Mouse (Mus musculus): Measurements from ENCODE around the gene 2310057M21Rik. TPM values are rescaled to one million over a fixed set of nuclear protein-coding genes. Genes with fewer than 3 reads are reported as not detected.

2310057M21Rik gene
- polyA plus RNA-seq, 1 experiment from 2014 or later, result 21.9 TPM

DNA sequence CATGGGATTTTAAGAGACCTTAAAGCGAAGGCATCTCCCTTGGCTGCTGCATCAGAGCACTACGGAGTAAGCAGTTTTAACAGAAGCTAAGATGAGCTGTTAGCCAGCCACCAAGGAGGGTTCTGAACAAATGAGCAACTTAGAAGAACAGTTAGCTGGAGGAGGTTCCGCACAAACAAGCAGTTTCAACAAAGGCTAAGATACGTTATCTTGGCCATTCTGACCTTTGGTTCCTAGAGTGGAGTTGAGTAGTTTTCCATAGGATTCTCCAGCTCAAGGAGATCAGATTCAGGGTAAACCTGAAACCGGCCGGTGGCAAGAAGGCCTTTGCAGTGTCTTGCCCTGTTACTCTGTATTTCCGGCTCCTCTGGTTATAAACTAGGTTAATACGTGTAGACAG is 1.6 kb upstream of the 2310057M21Rik start:
- Histone ChIP-seq H3K4me3 (no peak overlapping the region), H3K27me3 (no peaks in the 10 kb centered on the region; the same call in 1 of the 2 replicates), H3K9me3 (no peaks in the 10 kb centered on the region), H3K27ac (replicated peaks) (no peak overlapping the region), H3K36me3 (0 out of 2 replicates have a peak, but pooled peaks cover under 1% of the 10 kb centered on the region), H3K4me1 (peaks cover 18% of the 10 kb centered on the region), H3K4me2 (replicated peaks) (no peak overlapping the region), H3K9ac (replicated peaks) (no peak overlapping the region)
- no peak for ATAC-seq (replicated peaks)
- 95% methylated on average over 8 of the region's 8 CpGs for WGBS

DNA sequence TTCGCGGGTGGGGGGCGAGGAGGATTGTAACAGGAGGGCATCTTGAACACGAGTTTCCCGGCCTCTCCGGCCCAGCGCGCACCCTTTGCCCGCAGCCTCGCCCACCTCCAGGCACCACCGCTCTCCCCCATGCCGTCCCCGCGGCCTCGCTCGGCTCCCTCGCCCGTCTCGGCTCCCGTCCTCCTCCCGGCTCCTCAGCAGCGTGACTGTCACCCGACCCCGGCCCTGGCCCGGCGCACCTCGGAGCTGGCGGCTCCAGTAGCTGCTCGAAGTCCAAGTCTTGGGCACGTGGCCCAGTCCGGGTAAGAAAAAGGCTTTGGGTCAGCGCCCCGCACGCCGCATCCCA is 317 bp downstream of the 2310057M21Rik start:
- Histone ChIP-seq H3K4me2 (replicated peaks) (peak overlapping the region; percentile 91), H3K36me3 (peaks cover 9% of the 10 kb centered on the region), H3K27ac (replicated peaks) (peak overlapping the region; percentile 87), H3K9ac (replicated peaks) (peak overlapping the region; percentile 88), H3K4me1 (peaks cover 18% of the 10 kb centered on the region), H3K27me3 (no peaks in the 10 kb centered on the region; the same call in 1 of the 2 replicates), H3K9me3 (no peaks in the 10 kb centered on the region), H3K4me3 (peak overlapping the region; percentile 96)
- peak; percentile 89 for ATAC-seq (replicated peaks)
- WGBS, result under 1% methylated on average over 35 of the region's 35 CpGs

DNA sequence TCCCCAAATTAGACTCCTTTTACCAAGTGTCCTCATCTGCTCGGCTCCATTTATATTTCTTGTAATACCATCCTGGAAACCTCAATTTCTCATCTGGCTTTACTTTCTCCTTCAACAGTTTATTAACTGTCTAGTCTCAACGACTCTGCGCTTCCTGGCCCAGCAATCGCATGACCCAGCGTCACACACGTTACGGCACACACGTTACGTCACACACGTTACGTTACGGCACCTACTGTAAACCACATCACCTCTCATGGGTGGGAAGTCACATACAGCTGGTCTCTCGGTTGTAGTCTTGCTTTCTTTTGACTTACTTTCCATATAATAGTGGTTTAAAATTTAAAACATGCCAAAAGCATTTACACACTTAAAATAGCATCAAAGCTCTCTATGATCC is 6.5 kb downstream of the 2310057M21Rik start:
- WGBS, result 97% methylated on average over 13 of the region's 13 CpGs
- peaks cover 3% of the 10 kb centered on the region for H3K4me1 ChIP-seq
- H3K9me3 ChIP-seq, result no peaks in the 10 kb centered on the region
- H3K36me3 ChIP-seq, result peaks cover 38% of the 10 kb centered on the region
- no peak overlapping the region for H3K9ac ChIP-seq (replicated peaks)
- no peaks in the 10 kb centered on the region for H3K27me3 ChIP-seq
- no peak overlapping the region for H3K4me2 ChIP-seq (replicated peaks)
- no peak overlapping the region for H3K27ac ChIP-seq (replicated peaks)
- H3K4me3 ChIP-seq, result no peak overlapping the region
- ATAC-seq (replicated peaks), result no peak

DNA sequence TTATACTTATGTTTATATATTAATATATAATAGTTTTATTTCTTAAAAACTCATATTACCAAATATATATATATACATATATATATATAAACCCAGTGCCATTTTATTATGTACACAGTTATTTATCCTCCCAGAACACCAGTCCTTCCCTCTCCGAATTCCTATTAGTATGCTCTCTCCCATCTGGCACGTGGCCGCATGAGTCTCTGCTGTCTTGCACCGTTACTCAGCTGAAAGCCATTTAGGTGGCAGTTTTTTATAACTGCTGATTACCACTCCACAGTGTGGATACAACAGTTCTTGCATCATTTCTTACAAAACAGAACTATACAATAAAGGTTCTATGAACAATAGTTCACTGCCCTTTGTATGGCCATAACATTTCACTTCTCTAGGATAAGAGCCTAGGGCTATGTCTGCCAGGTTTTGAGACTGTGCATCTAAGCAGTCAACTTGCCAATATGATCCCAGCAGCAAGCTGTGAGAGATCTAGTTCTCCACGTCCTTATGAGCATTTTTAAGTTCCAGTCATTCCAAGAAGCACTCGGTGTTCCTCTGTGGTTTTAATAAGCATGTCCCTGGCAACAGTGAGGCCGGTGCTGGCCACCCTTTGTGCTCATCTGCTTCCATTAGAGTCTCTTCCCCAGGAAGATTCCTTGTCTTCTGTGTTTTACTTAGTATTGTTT is 16.6 kb downstream of the 2310057M21Rik start:
- Histone ChIP-seq H3K36me3 (peaks cover 38% of the 10 kb centered on the region), H3K27me3 (no peaks in the 10 kb centered on the region), H3K4me3 (no peak overlapping the region), H3K9me3 (no peaks in the 10 kb centered on the region), H3K27ac (replicated peaks) (peak overlapping the region; percentile 23), H3K4me1 (peaks cover 6% of the 10 kb centered on the region; the same call in 1 of the 2 replicates), H3K9ac (replicated peaks) (no peak overlapping the region), H3K4me2 (replicated peaks) (no peak overlapping the region)
- WGBS, result 59% methylated on average over 7 of the region's 7 CpGs
- 0 out of 2 replicates have a peak, but pooled peaks have one; percentile 38 for ATAC-seq (replicated peaks)

DNA sequence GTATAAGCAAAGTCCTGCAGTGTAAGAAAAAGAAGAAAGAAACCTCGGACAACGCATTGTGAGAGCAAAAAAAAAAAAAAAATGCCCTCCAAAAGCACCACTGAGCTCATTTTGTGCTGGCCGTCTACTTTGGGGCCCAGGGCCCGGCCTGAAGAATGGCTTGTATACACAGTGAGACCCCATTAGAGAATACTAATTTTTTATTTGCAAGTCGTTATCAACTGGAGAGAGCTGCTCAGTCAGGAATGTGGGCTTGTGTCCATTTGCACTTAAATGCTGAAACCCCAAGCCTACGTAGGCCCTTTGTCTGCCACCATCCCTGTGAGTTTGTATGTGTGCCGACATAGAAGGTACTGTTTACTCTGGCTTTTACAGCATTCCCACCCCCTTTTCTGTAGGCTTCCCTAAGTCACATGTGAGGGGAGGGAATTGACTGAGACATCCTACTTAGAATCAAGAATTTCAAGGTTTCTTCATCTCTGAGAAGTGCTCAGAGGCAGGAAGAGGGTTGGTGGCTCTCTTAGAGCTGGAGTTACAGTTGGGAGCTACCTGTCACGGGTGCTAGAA is 25.0 kb downstream of the 2310057M21Rik start:
- Histone ChIP-seq H3K27ac (replicated peaks) (0 out of 2 replicates have a peak overlapping the region, but pooled peaks have one; percentile 27), H3K9me3 (no peaks in the 10 kb centered on the region), H3K4me1 (peaks cover 6% of the 10 kb centered on the region), H3K36me3 (peaks cover 20% of the 10 kb centered on the region), H3K9ac (replicated peaks) (no peak overlapping the region), H3K4me3 (no peak overlapping the region), H3K27me3 (no peaks in the 10 kb centered on the region), H3K4me2 (replicated peaks) (no peak overlapping the region)
- WGBS, result 19% methylated on average over 8 of the region's 8 CpGs
- ATAC-seq (replicated peaks), result no peak

DNA sequence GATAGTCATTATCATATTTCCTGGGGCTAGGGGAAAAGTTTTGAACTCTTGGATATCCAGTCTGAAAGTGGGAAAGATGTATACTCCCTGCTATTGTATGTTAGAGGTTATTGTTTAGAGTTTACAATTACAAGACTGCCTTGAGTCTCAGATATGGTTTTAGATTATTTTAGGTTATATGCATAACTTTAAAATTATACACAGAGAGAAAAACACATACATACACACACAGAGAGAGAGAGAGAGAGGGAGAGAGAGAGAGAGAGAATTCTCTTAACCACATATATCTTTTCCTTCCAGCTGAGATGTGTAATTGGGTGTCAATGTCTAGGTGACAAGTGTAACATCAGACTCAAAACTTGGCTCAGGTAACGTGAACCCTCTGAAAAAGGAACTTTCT is 29.0 kb downstream of the 2310057M21Rik start, which contains the start of gene Fam24a:
Gene Fam24a, plus strand, starts transcription at position 301 of the 400 bp plus-strand sequence.
- Histone ChIP-seq H3K27ac (replicated peaks) (no peak within 1 kb of the TSS), H3K4me3 (no peak within 1 kb of the TSS), H3K9me3 (no peaks in the 10 kb centered on the region), H3K9ac (replicated peaks) (no peak within 1 kb of the TSS), H3K36me3 (no peaks in the 10 kb centered on the region), H3K4me1 (peaks cover 6% of the 10 kb centered on the region), H3K4me2 (replicated peaks) (no peak within 1 kb of the TSS), H3K27me3 (no peaks in the 10 kb centered on the region)
- WGBS, result 47% methylated on average over 1 of the region's 1 CpGs
- no peak for ATAC-seq (replicated peaks)

DNA sequence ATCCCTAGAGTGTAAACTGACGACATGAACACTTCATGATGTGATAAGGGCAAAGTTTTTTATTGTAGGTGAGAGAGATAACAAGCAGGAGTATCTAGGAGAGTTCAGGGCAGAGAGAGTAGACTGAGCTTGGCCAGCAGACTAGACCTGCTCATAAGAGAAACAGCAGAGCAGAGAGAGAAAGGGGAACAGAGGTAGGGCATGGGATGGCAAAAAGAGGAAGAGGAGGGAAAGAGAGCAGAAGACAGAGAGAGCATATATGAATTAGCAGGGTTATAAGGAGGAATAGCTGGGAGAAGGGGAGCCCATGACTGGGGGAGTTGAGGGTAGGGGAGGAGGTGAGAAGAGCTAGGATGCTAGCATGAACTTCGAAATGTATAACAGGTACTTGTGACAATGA is 30.9 kb downstream of the 2310057M21Rik start:
- H3K4me1 ChIP-seq, result no peaks in the 10 kb centered on the region
- no peak for ATAC-seq (replicated peaks)
- no peak overlapping the region for H3K9ac ChIP-seq (replicated peaks)
- WGBS, result 82% methylated on average over 2 of the region's 2 CpGs
- H3K9me3 ChIP-seq, result no peaks in the 10 kb centered on the region
- H3K36me3 ChIP-seq, result no peaks in the 10 kb centered on the region
- H3K4me2 ChIP-seq (replicated peaks), result no peak overlapping the region
- H3K27ac ChIP-seq (replicated peaks), result no peak overlapping the region
- H3K4me3 ChIP-seq, result no peak overlapping the region
- H3K27me3 ChIP-seq, result no peaks in the 10 kb centered on the region

DNA sequence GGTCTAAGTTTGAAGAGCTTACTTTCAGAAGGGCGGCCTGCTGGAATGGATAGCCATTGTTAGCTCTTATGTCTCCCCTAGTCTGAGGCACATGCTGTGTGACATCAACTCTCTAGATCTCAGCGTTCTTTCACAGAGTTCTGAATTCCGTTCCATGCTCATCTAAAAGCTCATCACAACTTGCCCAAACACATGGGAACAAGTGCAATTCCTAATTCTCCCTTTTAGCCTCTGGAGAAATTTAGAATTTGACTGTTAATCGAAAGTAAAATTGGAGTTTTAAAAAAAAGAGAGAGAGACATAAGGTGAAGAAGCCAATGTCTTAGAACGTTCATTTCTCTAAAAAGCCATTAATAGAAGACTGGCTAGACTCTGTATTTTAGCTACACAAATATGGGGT is 33.1 kb downstream of the 2310057M21Rik start, which contains the start of gene Fam24b:
Gene Fam24b, minus strand, starts transcription at position 101 of the 400 bp plus-strand sequence.
- Histone ChIP-seq H3K9ac (replicated peaks) (no peak within 1 kb of the TSS), H3K9me3 (no peaks in the 10 kb centered on the region), H3K27me3 (no peaks in the 10 kb centered on the region), H3K4me1 (no peaks in the 10 kb centered on the region), H3K36me3 (no peaks in the 10 kb centered on the region), H3K4me2 (replicated peaks) (no peak within 1 kb of the TSS), H3K27ac (replicated peaks) (no peak within 1 kb of the TSS), H3K4me3 (no peak within 1 kb of the TSS)
- no peak for ATAC-seq (replicated peaks)
- 92% methylated on average over 5 of the region's 5 CpGs for WGBS

DNA sequence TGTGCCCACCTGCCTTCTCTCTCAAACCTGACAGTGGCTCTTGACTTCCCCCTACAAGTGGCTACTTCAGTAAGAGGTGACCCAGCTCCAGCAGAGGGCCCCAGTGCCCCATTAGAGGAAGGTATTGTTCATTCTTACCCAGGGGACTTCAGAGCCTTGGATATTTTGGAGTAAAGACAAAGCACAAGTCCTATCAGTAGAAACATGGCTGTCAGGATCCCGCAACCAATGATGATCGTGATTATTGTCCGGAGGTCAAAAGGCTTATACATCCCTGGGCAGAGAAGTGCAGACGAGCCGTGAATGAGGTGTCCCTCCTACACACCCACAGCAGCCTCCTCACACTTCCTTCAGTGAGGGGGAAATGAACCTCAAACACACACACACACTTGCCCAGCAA is 35.5 kb downstream of the 2310057M21Rik start:
- H3K9ac ChIP-seq (replicated peaks), result no peak overlapping the region
- no peaks in the 10 kb centered on the region for H3K4me1 ChIP-seq
- H3K36me3 ChIP-seq, result no peaks in the 10 kb centered on the region
- H3K4me2 ChIP-seq (replicated peaks), result no peak overlapping the region
- H3K9me3 ChIP-seq, result no peaks in the 10 kb centered on the region
- no peak overlapping the region for H3K27ac ChIP-seq (replicated peaks)
- 91% methylated on average over 5 of the region's 5 CpGs for WGBS
- ATAC-seq (replicated peaks), result no peak
- no peak overlapping the region for H3K4me3 ChIP-seq
- no peaks in the 10 kb centered on the region for H3K27me3 ChIP-seq

DNA sequence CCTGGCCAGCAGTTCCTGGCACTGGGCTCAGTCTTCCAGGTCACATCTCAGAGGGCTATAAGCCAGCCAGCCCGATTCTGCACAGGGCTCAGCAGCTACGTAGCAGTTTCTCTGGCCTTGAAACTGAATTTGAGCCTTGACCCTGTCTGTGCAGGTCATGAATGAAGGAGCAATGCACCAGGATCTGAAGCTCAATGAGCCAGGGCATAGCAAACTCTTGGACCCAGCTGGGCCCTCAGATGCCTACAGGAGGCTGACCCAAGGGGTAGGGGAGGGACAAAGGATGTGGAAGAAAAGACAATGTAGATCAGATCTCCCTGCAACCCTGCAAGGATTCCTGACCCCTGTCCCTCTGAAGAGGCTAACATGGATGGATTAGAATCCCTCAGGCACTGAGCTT is 40.4 kb downstream of the 2310057M21Rik start, which contains the start of gene Cuzd1:
Gene Cuzd1, minus strand, starts transcription at position 101 of the 400 bp plus-strand sequence.
- Histone ChIP-seq H3K27ac (replicated peaks) (no peak within 1 kb of the TSS), H3K36me3 (no peaks in the 10 kb centered on the region), H3K27me3 (no peaks in the 10 kb centered on the region), H3K9me3 (no peaks in the 10 kb centered on the region), H3K9ac (replicated peaks) (no peak within 1 kb of the TSS), H3K4me2 (replicated peaks) (no peak within 1 kb of the TSS), H3K4me1 (no peaks in the 10 kb centered on the region), H3K4me3 (no peak within 1 kb of the TSS)
- no peak for ATAC-seq (replicated peaks)
- 87% methylated on average over 2 of the region's 2 CpGs for WGBS

DNA sequence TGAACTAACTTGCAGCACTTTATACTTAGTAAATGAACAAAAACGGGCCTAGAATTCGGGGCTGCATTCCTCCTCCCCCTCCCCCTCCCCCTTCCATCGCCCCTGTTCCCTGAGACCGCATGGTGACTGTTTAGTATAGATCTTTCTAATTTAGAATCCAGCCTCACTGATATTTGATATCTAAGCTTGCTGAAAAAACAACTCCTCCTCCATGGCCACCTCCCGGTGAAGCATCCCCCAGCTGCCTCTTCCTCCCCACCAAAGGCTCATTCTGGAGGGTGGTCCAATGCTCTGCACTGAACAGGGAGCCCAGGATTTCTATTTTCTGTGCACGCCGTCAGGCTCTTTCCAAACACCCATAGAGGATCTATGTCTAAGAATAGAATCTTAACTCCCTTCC is 44.2 kb downstream of the 2310057M21Rik start:
- 76% methylated on average over 6 of the region's 7 CpGs for WGBS
- ATAC-seq (replicated peaks), result no peak
- no peak overlapping the region for H3K9ac ChIP-seq (replicated peaks)

DNA sequence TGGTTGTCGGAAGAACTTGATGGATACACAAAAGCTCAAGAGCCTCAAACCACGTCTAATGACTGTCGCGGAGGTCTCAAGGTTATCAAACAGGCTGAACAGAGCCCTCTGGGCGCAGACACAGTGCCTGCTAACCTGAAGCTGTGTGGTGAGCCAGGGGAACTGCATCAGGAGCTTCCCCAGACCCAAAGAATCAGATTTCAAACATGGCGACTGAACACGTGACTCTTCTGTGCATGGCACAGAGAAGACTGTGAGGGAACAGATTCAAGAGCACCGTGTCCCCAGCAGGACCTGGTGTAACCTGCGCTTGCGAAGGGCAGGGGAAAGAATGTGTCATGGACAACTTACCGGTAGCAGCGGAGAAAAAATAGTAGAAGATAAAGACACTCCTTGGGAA is 45.0 kb downstream of the 2310057M21Rik start:
- ATAC-seq (replicated peaks), result no peak
- Histone ChIP-seq H3K4me3 (no peak overlapping the region), H3K4me2 (replicated peaks) (no peak overlapping the region), H3K9me3 (no peaks in the 10 kb centered on the region), H3K27me3 (no peaks in the 10 kb centered on the region), H3K9ac (replicated peaks) (no peak overlapping the region), H3K36me3 (no peaks in the 10 kb centered on the region), H3K27ac (replicated peaks) (no peak overlapping the region), H3K4me1 (no peaks in the 10 kb centered on the region)
- 79% methylated on average over 12 of the region's 12 CpGs for WGBS

More for the DNA sequence above, 44.2 kb downstream of the 2310057M21Rik start:
- Histone ChIP-seq H3K36me3 (no peaks in the 10 kb centered on the region), H3K4me2 (replicated peaks) (no peak overlapping the region), H3K9me3 (no peaks in the 10 kb centered on the region), H3K4me1 (no peaks in the 10 kb centered on the region), H3K27ac (replicated peaks) (no peak overlapping the region), H3K4me3 (no peak overlapping the region), H3K27me3 (no peaks in the 10 kb centered on the region)

Data from forebrain, embryonic 15.5 days (tissue).